Mouse (Mus musculus) frontal cortex, postnatal 36 days (tissue): ENCODE data around the gene Sema5b.

Experiments
- DNase-seq, 2 experiments: peaks; one replicate each; pipeline ENCODE4 v3.0.0; 2022; ENCODE audit warnings: low spot score in 2 of 2

The Sema5b gene

DNA sequence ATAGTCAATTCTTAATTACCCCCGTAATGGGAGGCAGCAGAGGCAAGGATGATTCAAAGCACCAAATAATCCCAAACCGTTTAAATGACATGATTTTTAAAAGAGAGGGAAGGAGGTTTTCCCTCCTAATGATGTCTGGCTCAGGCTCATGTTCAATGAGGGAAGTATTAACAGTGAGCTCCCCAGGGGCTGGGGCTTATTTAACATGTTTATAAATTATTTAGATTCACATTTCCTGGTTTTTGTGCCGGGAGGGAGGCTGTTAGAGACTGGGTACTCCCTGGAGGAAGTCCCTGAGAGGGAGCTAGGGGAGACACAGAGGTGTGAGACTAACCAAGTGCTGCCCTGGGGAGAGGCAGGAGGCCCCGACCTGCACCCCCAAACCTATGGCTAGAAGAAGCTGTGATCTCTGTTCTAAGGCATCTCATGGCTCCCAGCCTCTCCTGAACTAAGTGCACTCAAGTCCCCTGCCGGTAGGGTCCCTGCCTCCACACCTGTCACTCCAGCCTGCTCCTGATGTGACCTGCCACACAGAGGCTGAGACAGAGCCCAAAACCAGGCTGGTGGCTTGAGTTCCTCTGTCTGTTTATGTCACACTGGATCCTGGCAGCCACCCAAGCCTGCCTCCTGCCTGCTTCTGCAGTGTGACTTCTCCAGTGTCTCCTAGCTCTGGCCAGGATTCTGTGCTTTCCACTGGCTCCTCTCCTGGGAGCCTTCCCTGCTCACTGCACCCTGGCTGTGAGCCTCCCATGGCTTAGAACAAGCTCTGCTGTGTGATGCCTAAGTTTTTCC, 51.5 kb downstream of the Sema5b start:
- no peak for DNase-seq

DNA sequence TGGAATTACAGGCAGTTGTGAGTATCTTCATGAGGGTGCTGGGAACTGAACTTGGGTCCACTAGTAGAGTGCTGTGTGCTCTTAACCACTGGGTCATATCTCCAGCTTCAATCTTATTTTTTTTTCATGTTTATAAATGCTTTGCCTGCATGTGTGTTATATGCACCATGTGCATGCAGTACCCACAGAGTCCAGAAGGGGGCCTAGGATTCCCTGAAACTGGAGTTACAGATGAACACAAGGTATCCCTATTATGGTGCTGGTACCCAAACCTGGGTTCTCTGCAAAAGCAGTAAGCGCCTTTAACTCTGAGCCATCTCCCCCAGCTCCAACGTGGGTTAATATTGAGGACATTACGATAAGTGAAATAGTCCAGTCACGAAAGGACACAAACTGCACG, 52.5 kb downstream of the Sema5b start:
- no peak for DNase-seq

DNA sequence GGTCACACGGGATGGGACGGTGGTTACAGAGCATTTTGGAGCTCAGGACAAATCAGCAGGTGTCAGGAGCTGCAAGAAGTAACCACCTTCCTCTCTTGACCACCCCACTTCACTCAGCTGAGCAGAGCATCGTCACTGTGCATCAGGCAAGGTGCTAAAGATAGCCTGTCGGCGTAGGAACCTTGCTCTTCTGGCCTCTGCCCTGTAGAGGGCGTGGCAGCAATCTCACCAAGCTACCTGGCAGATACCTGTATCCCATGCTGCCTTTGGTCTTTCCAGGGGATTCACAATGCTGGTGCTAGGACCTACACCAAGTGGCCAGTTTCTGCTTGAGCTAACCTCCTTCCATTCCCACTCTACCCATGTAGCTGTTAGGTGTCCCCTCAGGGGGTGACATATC, 55.3 kb downstream of the Sema5b start:
- DNase-seq, result no peak

DNA sequence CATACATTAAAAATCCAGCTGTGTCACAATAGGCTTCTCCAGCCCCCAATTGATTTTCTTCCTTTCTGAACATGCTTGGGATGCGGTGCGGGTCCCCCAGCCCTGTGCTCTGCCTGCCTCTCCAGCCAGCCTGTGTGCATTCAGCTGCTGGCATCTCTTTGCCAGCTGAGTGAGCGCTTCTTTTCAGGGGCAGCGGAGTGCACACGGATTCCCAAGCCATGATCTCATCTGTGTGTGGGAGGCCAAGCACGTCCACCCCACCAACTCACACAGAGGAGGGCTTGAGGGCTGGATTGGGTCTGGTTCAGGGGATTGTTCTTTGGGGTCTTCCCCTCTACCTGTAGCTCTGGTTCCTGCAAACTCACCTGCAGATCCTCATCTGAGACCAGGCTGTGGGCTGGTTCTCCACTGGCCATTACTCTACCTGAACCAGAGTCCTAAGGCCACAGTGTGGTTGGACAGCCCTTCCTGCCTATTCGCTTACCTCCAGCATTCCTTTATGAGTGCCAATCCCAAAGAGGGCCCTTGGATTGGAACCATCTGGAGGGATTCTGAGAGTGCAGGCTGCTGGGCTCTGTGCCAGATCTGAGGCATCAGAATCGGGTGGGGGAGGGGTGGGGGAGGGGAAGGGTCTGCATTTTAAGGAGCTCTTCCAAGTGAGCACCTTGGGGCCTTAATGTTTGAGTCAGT, 55.9 kb downstream of the Sema5b start:
- no peak for DNase-seq

DNA sequence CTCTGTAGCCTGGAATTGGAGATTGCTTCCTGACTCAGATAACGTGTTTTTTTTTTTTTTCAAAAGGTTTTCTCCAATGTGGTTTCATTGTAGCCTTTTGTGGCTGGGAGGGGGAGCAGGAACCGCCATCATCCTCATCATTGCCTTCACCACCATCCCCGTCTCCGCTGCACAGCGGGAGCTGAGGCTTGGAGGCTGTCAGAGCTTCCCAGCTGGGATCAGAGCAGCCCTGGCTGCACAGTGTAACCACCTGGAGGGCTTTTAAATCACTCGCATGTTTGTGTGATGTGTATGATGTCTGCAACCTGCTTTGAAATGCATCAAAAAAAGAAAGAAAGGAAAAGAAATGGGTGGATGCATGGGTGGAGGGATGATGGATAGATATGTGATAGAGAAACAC, 57.0 kb downstream of the Sema5b start:
- no peak for DNase-seq

DNA sequence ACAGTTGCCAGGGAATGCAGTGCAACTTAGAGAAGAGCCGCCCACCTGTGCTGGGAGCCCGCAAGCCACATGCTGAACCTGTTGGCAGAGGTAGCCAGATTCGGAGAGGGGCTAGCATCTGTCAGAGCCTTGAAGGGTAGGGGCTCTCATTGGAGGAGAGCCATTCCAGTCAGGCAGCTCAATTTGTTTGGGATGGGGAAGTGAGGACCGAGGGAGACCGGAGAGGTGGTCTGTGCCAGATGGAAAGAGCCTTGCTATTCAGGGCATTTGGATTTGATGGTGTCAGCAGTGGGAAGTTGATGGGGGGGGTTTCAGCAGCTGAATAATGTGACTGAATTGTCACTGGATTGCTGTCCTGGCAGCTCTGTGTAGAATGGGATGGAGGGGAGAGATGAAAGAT, 57.9 kb downstream of the Sema5b start:
- DNase-seq, result no peak

DNA sequence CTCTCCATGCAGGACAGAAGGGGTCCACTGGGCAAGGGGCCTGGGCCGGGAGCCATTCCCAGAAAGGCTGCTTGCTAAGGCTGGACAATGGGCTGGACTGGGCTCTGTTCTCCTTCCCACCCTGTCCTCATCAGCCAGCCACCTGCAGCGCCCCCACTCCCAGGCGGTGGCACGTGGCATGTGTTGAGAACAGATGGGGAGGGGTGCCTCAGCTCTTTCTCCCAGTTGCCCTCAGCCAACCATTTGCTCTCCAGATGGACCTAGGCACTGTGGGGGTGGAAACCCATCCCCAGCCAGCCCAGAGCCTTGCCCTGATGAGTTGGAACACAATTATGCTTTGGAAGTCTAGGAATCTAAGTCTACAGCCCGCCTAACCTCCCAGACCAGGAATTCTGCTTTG, 59.3 kb downstream of the Sema5b start:
- no peak for DNase-seq

DNA sequence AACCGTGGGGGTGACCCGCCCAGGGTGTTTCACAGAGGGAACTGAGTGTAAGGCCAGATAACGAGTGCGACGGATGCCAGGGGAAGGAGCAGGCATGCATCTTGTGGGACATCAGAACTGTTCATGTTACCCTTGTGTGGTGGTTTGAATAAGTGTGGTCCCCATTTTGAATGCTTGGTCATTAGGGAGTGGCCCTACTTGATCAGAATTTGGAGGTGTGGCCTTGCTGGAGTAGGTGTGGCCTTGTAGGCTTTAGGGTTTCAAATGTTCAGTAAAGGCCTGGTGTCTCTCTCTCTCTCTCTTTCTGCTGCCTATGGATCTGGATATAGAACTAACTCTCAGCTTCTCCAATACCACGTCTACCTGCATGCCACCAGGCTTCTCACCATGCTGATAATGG, 60.5 kb downstream of the Sema5b start:
- no peak for DNase-seq

DNA sequence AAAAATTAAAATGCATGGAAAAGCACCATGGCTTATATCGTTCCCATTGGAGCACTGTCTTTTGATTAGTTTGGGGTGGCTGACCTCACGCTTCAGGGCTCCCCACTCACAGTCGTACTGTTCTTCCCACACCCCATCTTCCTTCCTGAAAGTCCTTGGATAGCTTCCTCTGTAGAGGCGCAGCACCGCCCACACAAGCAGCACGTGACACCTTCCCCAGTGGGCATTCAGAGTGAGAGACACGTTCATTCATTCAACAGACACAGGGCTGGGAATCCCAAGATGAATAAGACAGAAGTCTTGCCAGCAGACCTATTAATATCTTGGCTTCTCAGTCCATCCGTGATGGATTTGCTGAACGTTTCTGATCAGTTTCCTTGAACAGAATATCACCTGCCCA, 61.6 kb downstream of the Sema5b start:
- DNase-seq, result peak; percentile 65 to 76

DNA sequence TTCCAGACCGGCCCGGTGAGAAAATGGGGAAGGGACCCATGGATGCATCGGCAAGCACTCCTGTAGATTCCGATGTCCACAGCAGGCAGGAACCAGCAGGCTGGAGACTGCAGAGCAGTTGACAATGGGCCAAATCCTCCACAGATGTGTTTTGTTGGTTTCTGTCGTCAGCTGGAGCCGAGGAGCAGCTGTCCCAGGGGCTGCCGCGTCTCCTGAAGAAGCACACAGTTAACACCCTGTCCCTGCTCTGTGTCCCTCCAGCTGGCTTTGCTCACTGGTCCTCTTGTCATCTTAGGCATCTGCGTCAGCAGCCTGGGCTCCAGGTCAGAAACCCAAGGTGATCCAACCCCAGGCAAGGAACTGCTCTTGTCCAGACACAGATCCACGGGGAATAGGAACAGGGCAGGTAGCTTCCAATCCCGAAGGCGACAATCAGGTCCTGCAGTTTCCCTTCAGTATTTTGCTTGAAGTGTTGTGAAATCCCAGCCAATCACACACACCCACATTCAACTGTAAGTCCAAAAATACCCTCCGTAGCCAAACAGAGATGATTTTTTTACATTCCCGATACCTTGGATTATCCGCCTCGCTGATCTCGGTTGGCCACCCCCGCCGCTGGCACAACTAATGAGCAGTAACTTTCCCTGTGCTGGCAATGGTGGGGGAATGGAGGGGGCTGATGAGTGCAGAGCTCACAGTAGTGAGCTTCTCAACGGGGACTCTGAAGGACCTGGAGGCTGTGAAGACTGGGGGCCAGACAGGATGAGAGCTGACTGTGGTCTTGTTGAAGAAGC, 63.0 kb downstream of the Sema5b start:
- peak in 1 of 2 experiments; percentile 55 for DNase-seq

DNA sequence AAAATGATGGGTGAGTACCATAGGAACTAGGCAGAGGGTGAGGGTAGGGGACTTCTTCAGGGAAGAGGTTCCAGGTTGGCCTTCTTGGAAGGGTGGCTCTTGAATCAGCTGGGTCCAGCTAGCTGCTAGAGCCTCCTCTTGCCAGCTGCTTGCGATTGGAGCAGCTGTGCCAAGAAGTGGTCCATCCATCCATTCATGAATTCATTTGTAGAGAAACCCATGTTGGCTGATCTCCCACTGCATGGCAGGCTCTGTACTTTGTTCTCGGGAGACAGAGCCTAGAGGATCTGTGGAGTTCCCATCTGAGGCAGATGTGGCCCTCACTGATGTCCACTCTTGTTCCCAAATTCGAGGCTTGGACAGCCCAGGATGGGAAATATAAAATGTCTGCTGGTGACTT, 66.3 kb downstream of the Sema5b start:
- DNase-seq, result no peak

DNA sequence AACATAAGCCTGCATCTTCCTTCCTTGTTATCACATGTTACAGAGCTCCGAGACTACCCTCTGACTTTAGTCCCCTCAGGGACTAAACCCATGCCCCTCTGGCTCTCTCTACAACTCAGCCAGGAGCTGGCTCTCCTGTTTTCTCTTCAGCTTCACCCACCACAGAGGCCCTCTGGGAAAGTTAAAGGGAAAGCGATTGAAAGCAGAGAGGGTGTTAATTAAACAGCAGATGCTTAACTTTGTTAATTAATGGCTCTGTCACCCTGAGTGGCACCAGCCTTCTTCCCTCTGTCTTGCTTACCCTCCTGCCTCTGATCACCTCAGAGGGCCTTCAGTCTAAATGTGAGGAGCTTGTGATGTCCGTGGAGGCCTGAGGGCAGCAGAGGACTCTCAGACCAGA, 67.3 kb downstream of the Sema5b start:
- DNase-seq, result no peak

DNA sequence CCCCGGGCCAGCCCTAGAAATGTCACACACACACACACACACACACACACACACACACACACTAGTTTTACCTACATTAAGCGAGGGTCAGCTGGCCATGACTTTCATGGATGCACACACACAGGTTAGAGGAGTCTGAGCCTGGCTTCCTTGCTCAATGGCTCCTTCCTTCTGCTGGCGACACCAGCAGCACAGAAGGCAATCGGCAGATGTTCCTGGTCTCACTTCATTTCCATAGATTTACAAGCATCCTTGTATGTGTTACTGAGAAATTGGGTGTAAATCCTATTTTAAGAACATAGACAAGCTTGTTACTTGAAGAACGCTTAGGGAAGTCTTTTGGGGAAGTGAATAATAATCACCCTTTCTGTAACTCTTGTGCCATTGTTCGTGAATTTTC, 68.6 kb downstream of the Sema5b start:
- peak in 1 of 2 experiments; percentile 48 for DNase-seq

DNA sequence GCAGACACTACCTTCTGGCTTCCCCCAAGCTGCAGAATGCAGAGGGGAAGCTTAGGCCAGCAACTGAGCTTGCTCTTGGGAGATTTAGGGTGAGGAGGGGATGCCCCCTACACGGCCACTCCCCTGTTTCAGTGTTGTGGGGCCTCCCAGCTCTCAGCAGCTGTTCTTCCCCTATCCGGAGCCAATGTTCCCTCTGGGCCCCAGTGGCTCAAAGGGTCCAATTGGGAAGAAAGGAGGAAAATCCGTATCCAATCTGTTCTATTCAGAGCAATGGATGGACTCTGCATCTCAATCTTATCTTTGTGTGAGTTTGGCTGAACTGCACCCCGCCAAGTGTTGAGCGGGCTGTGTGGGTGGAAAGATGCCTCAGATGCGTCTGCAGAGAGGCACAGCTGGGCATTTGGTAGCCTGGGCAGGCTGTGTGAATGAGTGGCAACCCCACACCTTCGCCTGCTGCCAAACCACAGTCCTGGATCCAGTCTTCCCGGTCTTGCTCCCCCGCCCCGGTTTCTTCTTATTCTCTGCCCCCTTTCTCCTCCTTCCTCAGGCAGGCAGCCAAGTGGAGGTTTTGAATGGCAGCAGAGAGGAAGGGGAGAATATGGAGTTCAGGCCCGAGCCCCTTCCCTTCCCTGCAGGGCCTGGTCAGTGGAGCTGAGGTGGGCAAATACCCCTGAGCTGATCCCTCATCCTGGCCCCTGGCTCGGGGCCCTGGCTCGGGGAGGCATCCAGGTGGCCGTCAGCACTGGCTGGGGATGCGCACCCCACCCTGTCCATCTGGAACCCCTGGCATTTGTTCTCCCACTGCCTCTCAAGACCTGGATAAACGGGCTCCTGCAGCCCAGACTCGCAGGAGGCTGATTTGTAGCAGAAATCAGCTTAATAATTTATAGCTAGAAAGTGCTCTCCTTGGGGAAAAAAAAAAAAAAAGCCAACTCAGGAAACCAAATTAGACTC, 73.2 kb downstream of the Sema5b start:
- peak in 1 of 2 experiments; percentile 44 for DNase-seq

DNA sequence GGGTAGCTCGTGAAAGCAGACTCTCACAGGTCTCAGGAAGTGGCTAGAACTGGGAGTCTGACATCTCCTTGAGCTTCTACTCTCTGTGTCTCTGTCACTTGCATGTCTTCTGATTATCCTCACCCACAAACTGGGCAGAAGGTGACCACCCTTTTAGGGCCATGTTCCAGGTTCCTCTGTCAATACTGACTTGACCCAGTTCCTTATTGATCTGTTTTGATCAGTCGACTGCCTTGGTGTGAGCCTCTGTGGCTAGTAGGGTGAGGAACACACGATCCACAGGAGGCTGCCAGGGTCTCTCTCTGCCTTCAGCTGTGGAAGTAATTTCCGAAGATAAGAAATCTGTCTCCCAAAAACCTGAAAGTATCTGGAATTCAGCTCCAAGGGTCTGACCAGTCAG, 76.8 kb downstream of the Sema5b start:
- no peak for DNase-seq

DNA sequence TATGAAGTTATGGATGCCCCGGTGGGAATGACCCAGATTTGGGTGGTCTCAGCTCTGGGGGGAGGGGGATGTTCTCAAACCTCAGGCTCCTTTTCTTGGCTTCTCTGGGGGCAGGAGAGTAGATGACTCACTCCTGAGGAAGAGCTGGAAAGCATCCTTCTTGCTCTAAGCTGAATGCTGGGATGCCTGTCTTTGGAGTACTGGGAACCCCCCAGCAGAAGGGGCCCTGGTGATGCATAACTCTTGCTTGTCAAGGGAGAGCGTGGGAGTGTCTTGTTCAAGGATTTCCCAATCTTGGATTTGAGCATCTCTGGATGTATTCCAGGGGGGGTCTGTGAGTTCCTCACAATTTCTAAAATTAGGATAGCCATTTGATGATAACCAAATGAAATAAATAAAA, 82.1 kb downstream of the Sema5b start:
- DNase-seq, result no peak

DNA sequence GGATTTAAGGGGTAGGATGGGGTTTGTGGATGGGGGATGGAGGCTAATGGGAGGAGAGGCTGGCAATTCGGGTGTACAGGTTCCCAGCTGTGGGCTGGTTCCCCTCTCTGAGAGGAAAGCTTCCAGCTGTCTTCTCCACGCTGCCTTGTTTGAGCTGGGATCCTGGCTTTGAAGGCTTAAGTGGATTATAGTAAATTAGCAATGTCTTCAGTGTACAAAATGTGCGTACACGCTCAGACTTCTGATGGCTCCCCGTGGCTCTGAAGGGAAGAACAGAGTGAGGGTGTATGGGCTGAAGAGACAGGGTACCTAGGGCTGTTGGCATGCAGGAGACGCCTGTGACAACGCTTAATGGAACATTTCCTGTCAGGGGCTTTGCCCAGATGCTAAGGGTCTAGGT, 83.0 kb downstream of the Sema5b start:
- DNase-seq, result no peak

DNA sequence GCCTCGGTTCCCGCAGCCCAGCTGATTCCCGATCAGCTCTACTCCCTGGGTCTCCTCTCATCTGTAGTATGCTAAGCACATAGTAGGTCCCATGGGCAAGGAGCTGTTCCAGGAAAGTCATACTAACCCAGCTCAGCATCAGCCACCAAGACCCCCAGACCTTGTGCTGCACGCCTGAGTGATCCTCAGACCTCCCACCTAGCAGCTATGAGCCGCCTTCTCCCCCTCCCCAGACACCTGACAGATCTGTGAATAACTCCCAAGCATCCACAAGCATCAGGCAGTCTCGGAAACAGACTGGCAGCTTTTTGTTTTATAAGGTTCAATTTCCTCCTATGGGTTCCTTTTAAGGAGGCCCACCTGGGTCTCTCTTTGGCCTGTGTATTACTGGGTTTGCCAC, 83.9 kb downstream of the Sema5b start:
- DNase-seq, result no peak

DNA sequence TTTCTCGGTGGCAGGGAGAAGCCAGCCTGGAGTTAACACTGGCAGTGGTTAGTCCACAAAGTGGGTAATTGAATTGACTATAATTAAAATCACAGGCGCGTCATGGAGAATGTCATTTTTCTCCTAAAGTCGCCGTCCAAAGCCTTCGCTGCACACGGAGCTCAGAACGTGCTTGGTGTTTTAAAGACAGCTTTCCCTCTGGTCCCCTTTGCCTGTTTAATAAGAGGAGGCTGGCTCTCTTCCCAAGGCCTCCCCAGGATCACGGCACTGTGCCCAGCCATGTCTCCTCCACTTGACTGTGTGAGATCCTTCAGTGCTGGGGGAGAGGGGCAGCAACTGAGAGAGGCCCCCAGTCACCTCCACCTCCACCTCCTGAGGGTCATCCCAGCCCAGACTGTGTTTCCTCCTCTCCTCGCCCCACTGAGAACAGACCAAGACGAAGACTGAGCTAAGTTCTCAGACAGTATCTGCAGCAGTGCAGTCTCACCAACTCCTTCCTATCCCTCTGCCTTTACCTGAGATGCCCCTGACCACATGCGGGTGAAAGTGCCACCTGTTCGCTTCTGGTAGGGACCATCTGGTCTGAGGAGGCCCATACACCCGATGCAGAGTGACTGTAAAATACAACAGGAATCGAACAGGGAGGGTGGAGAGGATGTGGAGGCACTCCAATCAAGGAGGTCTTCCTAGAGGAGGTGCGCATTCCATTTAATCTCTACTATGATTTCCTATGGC, 84.5 kb downstream of the Sema5b start:
- DNase-seq, result no peak

DNA sequence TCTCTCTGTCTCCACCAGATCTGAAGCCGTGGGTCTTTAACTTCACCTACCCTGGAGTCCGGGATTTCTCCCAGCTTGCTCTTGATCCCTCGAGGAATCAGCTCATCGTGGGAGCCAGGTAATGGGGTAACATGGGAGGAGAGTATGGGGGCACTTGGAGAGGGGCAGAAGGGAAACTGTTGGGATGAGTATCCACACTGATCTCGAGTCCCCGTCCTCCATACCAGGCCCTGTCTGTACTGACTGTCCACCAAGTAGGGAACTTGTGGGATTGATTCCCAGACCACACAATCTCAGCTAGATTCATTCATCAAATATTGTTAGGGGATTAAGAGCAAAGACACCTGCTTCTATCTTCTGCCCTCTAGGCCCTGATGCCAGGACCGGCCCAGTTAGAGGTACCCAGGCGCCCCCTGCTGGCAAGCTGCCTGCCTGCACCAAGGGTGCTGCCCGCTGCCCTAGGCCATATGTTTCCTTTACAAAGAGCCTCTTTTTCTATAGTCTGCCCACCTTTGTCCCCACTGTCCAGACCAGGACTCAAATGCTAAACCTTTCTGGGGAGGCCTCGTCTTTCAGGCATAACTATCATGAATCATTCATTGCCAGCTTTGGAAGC, 87.2 kb downstream of the Sema5b start:
- DNase-seq, result peak; percentile 69 to 76
